Mouse (Mus musculus) olfactory bulb, adult 2 months (tissue): ENCODE measurements around the gene Rab11b.

Source experiments
- CTCF ChIP-seq: fragments of 200-500 bp; IDR thresholded peaks from 2 replicates; pipeline ENCODE4 v1.5.1; 2012; ENCODE audit warnings: low read depth, mild to moderate bottlenecking, low read length, moderate library complexity; ENCODE audit not compliant: insufficient read depth
- POLR2A ChIP-seq: fragments of 200-500 bp; IDR thresholded peaks from 2 replicates; pipeline ENCODE4 v1.6.1; 2012; ENCODE audit warnings: mild to moderate bottlenecking, low read depth, low read length, moderate library complexity; ENCODE audit not compliant: insufficient read depth

DNA sequence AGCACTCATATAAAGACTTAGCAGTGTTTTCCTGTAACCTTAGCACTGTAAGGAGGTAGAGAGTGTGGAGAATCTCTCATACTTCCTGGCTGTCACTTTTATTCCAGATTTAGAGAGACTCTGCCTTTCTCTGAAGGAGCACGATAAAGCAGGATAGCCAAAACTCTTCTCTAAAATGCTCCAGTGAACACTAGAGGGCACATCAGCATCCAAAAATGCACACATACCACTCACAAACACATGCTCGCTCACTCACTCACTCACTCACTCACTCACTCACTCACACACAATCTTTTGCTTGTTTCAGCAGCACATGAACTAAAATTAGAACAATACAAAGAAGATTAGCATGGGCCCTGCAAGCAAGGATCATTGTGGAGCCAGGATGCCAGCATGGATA lies 31.1 kb downstream of the Rab11b start:
- TF ChIP-seq POLR2A (no peak), CTCF (no peak)
